Mouse (Mus musculus) embryonic fibroblast, embryonic 13.5 days (primary cell): ENCODE results near the gene Rpl19. TPM values are rescaled to one million over a fixed set of nuclear protein-coding genes. Genes with fewer than 3 reads are reported as not detected.
A peak's percentile ranks its signal among the peaks of the same experiment; 100 is the strongest.

ENCODE experiments used
- H3K27ac ChIP-seq: 2 replicates; pipeline ENCODE4 v1.5.1; 2012; ENCODE audit warnings: low read length, control low read depth, inconsistent platforms; ENCODE audit not compliant: insufficient read depth
- H3K4me1 ChIP-seq: 2 replicates; pipeline ENCODE4 v1.6.1; 2011; ENCODE audit warnings: low read length; ENCODE audit not compliant: control insufficient read depth, insufficient read depth
- H3K4me3 ChIP-seq: 2 replicates; pipeline ENCODE4 v1.5.1; 2011; ENCODE audit warnings: mild to moderate bottlenecking, control low read depth, low read length; ENCODE audit not compliant: insufficient read depth
- CTCF ChIP-seq: IDR thresholded peaks from 2 replicates; pipeline ENCODE4 v1.5.1; 2011; ENCODE audit warnings: mild to moderate bottlenecking, control low read depth, low read length, moderate library complexity, borderline replicate concordance; ENCODE audit not compliant: insufficient read depth
- POLR2A ChIP-seq: IDR thresholded peaks from 2 replicates; pipeline ENCODE4 v1.6.1; 2011; ENCODE audit warnings: low read depth, mild to moderate bottlenecking, control low read depth, low read length, moderate library complexity
- polyA plus RNA-seq: library from polyadenylated mRNA; stranded (reverse); fragments of >200 nt; gene quantifications from 2 replicates; pipeline ENCODE4 v1.2.4, GENCODE M21; 2011; ENCODE audit warnings: low read depth; ENCODE audit not compliant: missing spikeins, insufficient read length

Rpl19 gene
- polyA plus RNA-seq, 1 experiment, result 1,914 TPM

DNA sequence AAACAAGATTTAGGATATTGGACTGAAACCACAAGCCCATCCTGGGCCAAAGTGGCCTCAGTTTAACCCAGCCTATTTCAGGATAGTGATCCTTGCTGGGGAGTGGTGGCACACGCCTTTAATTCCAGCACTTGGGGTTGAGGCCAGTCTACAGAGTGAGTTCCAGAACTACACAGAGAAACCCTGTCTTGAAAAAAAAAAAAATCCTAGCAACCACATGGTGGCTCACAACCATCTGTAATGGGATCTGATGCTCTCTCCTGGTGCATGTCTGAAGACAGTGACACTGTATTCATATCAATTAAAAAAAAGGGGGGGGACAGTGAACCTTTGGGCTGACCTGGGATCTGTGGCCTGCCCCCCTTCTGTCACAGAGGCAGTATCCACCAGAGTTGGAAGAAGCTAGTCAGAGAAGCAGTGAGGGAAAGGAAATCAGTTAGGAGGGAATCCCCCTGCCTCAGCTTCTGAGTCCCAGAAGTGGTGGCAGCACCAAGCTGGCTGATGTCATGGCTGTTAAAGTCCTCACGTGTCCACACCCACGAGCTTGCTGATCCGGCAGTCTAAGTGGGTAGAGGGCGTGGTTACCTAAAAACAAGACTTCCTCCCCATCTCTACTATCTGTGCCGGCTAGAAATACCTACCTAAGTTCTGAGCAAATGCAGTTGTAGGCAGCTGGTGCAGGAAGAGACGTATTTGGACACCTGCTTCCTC, 27.5 kb upstream of the Rpl19 start:
- Histone ChIP-seq H3K4me1 (no peaks in the 10 kb centered on the region; the same call in 1 of the 2 replicates), H3K4me3 (no peak overlapping the region), H3K27ac (no peak overlapping the region)
- TF ChIP-seq POLR2A, result no peak
- no peak for TF ChIP-seq CTCF

GRCm38 (mm10) chr11:97999748-98000147, 26.8 kb upstream of the Rpl19 start:
- Histone ChIP-seq H3K27ac (no peak overlapping the region), H3K4me1 (no peaks in the 10 kb centered on the region; the same call in 1 of the 2 replicates), H3K4me3 (no peak overlapping the region)
- TF ChIP-seq CTCF (no peak), POLR2A (no peak)

- no peak overlapping the region for H3K27ac ChIP-seq
- no peaks in the 10 kb centered on the region; the same call in 1 of the 2 replicates for H3K4me1 ChIP-seq
- no peak overlapping the region for H3K4me3 ChIP-seq
- TF ChIP-seq CTCF (no peak), POLR2A (no peak)
These were observed 26.0 kb upstream of the Rpl19 start for GRCm38 (mm10) chr11:98000378-98001140.

GRCm38 (mm10) chr11:98001351-98001824, 25.1 kb upstream of the Rpl19 start:
- no peak overlapping the region for H3K27ac ChIP-seq
- no peak for TF ChIP-seq CTCF
- no peak for TF ChIP-seq POLR2A
- H3K4me1 ChIP-seq, result peaks cover 3% of the 10 kb centered on the region; the same call in 1 of the 2 replicates
- H3K4me3 ChIP-seq, result no peak overlapping the region

DNA sequence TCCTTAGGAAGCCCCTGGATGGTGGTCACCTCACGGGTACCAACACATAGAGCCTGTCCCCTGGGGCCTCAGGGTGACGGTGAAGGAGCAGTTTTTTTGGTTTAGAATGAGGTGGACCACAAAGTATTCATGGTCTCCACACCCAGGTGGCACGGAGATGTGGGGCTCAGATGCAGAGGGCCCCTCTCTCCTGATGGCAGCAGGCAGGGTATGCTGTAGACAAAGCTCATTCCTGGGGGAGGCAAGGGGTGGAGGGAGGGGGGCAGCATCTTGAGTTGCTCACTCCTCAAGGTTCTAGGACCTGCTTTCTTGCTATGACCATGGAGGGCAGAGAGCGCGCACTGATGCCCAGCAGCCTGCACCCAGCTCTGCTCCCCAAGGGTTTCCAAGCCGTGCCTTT, 24.5 kb upstream of the Rpl19 start:
- Histone ChIP-seq H3K27ac (no peak overlapping the region), H3K4me3 (no peak overlapping the region), H3K4me1 (peaks cover 3% of the 10 kb centered on the region; the same call in 1 of the 2 replicates)
- TF ChIP-seq POLR2A (no peak), CTCF (no peak)

DNA sequence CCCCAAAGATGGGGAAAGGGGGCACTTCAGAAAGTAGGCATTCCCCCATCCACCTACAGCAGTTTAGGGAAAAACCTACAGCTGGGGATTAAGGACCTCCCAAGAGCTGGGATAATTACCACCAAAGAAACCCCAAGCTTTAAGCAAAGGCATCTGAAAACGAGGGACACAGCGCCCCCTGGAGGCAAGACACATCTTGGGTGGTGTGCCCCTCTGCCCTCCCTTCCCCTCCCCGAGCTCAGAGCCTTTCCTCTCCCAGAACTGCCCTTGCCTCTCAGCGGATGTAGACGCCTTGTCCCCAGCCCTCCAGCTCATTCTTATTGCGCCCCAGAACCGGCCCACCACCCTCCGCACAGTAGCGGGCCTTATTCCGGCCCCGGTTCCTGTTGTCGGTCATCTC, 23.9 kb upstream of the Rpl19 start:
- Histone ChIP-seq H3K4me3 (no peak overlapping the region), H3K27ac (no peak overlapping the region), H3K4me1 (peaks cover 3% of the 10 kb centered on the region; the same call in 1 of the 2 replicates)
- no peak for TF ChIP-seq POLR2A
- TF ChIP-seq CTCF, result peak; percentile 78

DNA sequence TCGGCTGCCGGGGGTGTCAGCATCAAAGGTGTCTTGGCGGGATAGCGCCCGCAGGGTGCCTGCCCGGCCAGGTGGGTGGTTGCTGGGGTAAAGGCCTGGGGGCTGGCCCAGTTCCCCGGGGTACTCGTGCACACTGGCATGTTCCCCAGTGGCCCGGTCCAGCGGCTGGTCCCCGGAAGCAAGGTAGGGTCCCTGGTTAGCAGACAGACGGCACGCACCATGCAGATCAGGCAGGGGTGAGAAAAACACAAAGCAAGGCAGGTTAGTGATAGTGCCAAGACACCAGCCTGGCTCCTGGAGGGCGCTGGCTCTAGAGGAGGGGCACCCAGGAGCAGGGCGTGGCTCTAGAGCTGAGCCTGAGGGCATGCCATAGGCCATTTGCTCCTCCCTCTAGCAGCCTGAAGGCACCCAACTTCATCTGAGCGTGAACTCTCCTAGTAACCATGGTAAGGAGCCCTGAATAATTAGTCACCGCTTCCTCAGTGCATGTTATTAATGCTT, 23.3 kb upstream of the Rpl19 start:
- TF ChIP-seq POLR2A (no peak), CTCF (no peak)
- H3K27ac ChIP-seq, result no peak overlapping the region
- peaks cover 3% of the 10 kb centered on the region; the same call in 1 of the 2 replicates for H3K4me1 ChIP-seq
- no peak overlapping the region for H3K4me3 ChIP-seq

GRCm38 (mm10) chr11:98004161-98004560, 22.3 kb upstream of the Rpl19 start:
- peak overlapping the region; percentile 18; the same call in 1 of the 2 replicates for H3K27ac ChIP-seq
- no peak overlapping the region for H3K4me3 ChIP-seq
- no peak for TF ChIP-seq CTCF
- no peak for TF ChIP-seq POLR2A
- peaks cover 3% of the 10 kb centered on the region; the same call in 1 of the 2 replicates for H3K4me1 ChIP-seq

- Histone ChIP-seq H3K4me3 (no peak overlapping the region), H3K4me1 (peaks cover 3% of the 10 kb centered on the region; the same call in 1 of the 2 replicates), H3K27ac (no peak overlapping the region)
- TF ChIP-seq POLR2A (no peak), CTCF (no peak)
These were observed 21.4 kb upstream of the Rpl19 start for GRCm38 (mm10) chr11:98005076-98005475.
